ENCODE assay signal across 8 mouse cellular contexts in the genomic region with DNA sequence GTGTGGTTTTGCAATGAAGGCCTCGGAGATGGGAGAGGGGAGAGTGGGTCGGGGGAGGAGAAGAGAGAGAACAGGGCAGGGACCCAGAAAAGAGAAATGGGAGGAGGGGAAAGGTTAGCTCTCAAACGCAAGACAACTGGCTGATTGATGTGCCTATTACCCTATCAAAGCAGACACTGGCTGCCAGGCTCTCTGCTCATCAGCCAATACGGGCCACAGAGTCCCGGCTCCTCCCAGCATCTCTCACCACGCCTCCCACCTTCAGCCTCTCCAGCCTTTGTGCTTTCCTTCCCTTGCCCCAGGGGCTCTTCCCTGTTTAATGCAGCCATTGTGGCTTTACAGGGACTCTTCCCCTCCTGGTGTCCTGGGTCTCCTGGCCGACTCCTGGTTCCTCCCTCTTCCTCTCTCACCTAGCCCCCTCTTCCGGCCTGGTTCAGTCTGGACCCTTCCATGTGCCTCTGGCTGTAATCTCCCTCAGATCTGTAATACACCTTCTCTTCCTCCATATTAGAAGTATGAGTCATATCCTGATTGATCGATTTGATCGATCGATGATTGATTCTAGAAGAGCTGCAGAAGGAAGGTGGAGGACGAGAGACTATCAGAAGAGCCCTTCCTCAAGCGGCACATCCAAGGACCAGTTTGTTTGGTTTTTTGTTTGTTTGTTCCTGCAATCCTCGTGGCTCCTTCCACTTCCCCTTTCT. TPM values are rescaled to one million over a fixed set of nuclear protein-coding genes. Genes with fewer than 3 reads are reported as not detected.
DNase-seq lines count a peak whose midpoint lies in the region; ATAC-seq and TF ChIP-seq lines count a peak whose summit lies in the region.

No protein-coding gene starts in this region.

- peak overlapping the region; percentile 66 to 77 for H3K4me3 ChIP-seq in MEL (ENCODE audit: control insufficient read depth in 1 of 2, insufficient read depth in 1 of 2, low read depth in 2 of 2, low read length in 2 of 2)
- peak overlapping the region; percentile 18; the same call in 1 of the 2 replicates for H3K4me3 ChIP-seq in forebrain, embryonic 16.5 days (replicated peaks; ENCODE audit: low read length)
- H3K4me3 ChIP-seq in layer of hippocampus, adult 2 months, result peak overlapping the region; percentile 14
- no peak overlapping the region for H3K4me3 ChIP-seq in lung, embryonic 16.5 days (ENCODE audit: low read length)

- TF ChIP-seq CTCF in MEL (IDR thresholded peaks at IDR 0.05 in 2 of 3, conservative IDR thresholded peaks at IDR 0.05 in 1 of 3; ENCODE audit: control insufficient read depth in 1 of 3, insufficient read depth in 1 of 3, low read depth in 2 of 3, low read length in 3 of 3, poor library complexity in 1 of 3, severe bottlenecking in 1 of 3), result no peak
- no peak for TF ChIP-seq CTCF in layer of hippocampus, adult 2 months (conservative IDR thresholded peaks at IDR 0.05)

- no peaks in the 10 kb centered on the region for H3K79me2 ChIP-seq in MEL (ENCODE audit: control insufficient read depth, insufficient read depth, low read length, poor library complexity)

- 42% methylated on average over 14 of the region's 14 CpGs for WGBS in forebrain, embryonic 16.5 days
- 35% methylated on average over 14 of the region's 14 CpGs for WGBS in lung, embryonic 16.5 days

- H3K27ac ChIP-seq in MEL (ENCODE audit: control insufficient read depth, low read depth, low read length), result peak overlapping the region; percentile 64
- H3K27ac ChIP-seq in forebrain, embryonic 16.5 days (ENCODE audit: low read length), result peak overlapping the region; percentile 34
- H3K27ac ChIP-seq in layer of hippocampus, adult 2 months, result no peak overlapping the region
- H3K27ac ChIP-seq in lung, embryonic 16.5 days (ENCODE audit: low read length), result no peak overlapping the region

- H3K36me3 ChIP-seq in MEL (ENCODE audit: control insufficient read depth in 1 of 2, insufficient read depth in 2 of 2, low read length in 2 of 2), result peaks cover 0 to 3% of the 10 kb centered on the region in 2 experiments; a peak in 2 of 4 replicates
- no peaks in the 10 kb centered on the region for H3K36me3 ChIP-seq in forebrain, embryonic 16.5 days (ENCODE audit: control insufficient read depth, insufficient read depth)
- H3K36me3 ChIP-seq in lung, embryonic 16.5 days (ENCODE audit: control insufficient read depth, insufficient read depth, low read length), result no peaks in the 10 kb centered on the region

- peaks cover 0 to 6% of the 10 kb centered on the region in 2 experiments; a peak in 2 of 4 replicates for H3K4me1 ChIP-seq in MEL (ENCODE audit: control insufficient read depth in 1 of 2, insufficient read depth in 2 of 2, low read length in 2 of 2)
- H3K4me1 ChIP-seq in forebrain, embryonic 16.5 days (replicated peaks; ENCODE audit: control insufficient read depth, insufficient read depth, low read length), result peaks cover 6% of the 10 kb centered on the region; the same call in 1 of the 2 replicates
- H3K4me1 ChIP-seq in lung, embryonic 16.5 days (replicated peaks; ENCODE audit: control insufficient read depth, insufficient read depth, low read length), result no peaks in the 10 kb centered on the region; the same call in 1 of the 2 replicates

- peak overlapping the region; percentile 78 for H3K9ac ChIP-seq in MEL (ENCODE audit: control insufficient read depth, low read depth, low read length, poor library complexity, severe bottlenecking)
- H3K9ac ChIP-seq in forebrain, embryonic 16.5 days (replicated peaks; ENCODE audit: low read depth, low read length), result peak overlapping the region; percentile 29; the same call in 1 of the 2 replicates
- H3K9ac ChIP-seq in lung, embryonic 16.5 days (ENCODE audit: low read length), result no peak overlapping the region

- DNase-seq in MEL (ENCODE audit: low read depth, low spot score), result peak; percentile 98
- DNase-seq in brain, adult 2 months (ENCODE audit: low read depth, low spot score), result peak; percentile 74
- DNase-seq in layer of hippocampus, adult 2 months (ENCODE audit: low spot score in 2 of 2), result peak; percentile 49 to 61
- peak; percentile 92 for DNase-seq in retina, embryonic 14.5 days (ENCODE audit: low spot score)
- DNase-seq in urinary bladder, adult 2 months (ENCODE audit: low spot score), result no peak

- H3K9me3 ChIP-seq in MEL (replicated peaks; ENCODE audit: insufficient read depth, low read length), result no peaks in the 10 kb centered on the region
- H3K9me3 ChIP-seq in forebrain, embryonic 16.5 days (ENCODE audit: control insufficient read depth, low read length), result no peaks in the 10 kb centered on the region
- H3K9me3 ChIP-seq in lung, embryonic 16.5 days (ENCODE audit: control insufficient read depth, low read length), result no peaks in the 10 kb centered on the region

- H3K27me3 ChIP-seq in MEL (ENCODE audit: control insufficient read depth in 1 of 2, insufficient read depth in 2 of 2, low read length in 2 of 2), result no peaks in the 10 kb centered on the region
- H3K27me3 ChIP-seq in forebrain, embryonic 16.5 days (replicated peaks; ENCODE audit: control insufficient read depth, insufficient read depth, low read length), result no peaks in the 10 kb centered on the region
- no peaks in the 10 kb centered on the region for H3K27me3 ChIP-seq in lung, embryonic 16.5 days (ENCODE audit: control insufficient read depth, insufficient read depth, low read depth, low read length)

- H3K4me2 ChIP-seq in forebrain, embryonic 16.5 days (ENCODE audit: low read length), result peak overlapping the region; percentile 40
- peak overlapping the region; percentile 29 for H3K4me2 ChIP-seq in lung, embryonic 16.5 days (ENCODE audit: low read depth, low read length)

- no peak for TF ChIP-seq EP300 in MEL (IDR thresholded peaks at IDR 0.05; ENCODE audit: low read depth in 1 of 2, low read length in 2 of 2)

- no peak for TF ChIP-seq RAD21 in MEL (IDR thresholded peaks at IDR 0.05; ENCODE audit: low read depth, low read length)

- peak; percentile 99 for ATAC-seq in forebrain, embryonic 16.5 days
- peak; percentile 75 for ATAC-seq in hematopoietic stem cell, adult 5-6 weeks (replicated peaks in 1 of 2; ENCODE audit: insufficient read depth in 1 of 2, low FRiP score in 2 of 2, low TSS enrichment in 1 of 2, low read depth in 1 of 2, poor library complexity in 2 of 2, severe bottlenecking in 2 of 2)
- ATAC-seq in lung, embryonic 16.5 days (ENCODE audit: low read depth), result peak; percentile 87

- peak; percentile 42 to 81; a peak in 3 of 4 replicates for TF ChIP-seq POLR2A in MEL (IDR thresholded peaks at IDR 0.05; ENCODE audit: control insufficient read depth in 1 of 2, insufficient read depth in 1 of 2, low read depth in 1 of 2, low read length in 2 of 2, poor library complexity in 1 of 2)

TF ChIP-seq in MEL, 35 proteins besides CTCF, POLR2A, EP300 and RAD21 (continues in another document):
- TF ChIP-seq MAFK (IDR thresholded peaks at IDR 0.05; ENCODE audit: borderline replicate concordance, low read depth, low read length) (no peak), NELFE (IDR thresholded peaks at IDR 0.05; ENCODE audit: low read depth, low read length) (peak; percentile 82), KAT2A (conservative IDR thresholded peaks at IDR 0.05; ENCODE audit: low read depth, low read length) (no peak), SIN3A (IDR thresholded peaks at IDR 0.05; ENCODE audit: low read length) (peak; percentile 74), MAZ (IDR thresholded peaks at IDR 0.05; ENCODE audit: low read depth, low read length) (no peak), MYB (IDR thresholded peaks at IDR 0.05; ENCODE audit: low read depth, low read length) (no peak), UBTF (IDR thresholded peaks at IDR 0.05; ENCODE audit: borderline replicate concordance, insufficient read depth, low read depth, low read length) (no peak), POLR2AphosphoS5 (IDR thresholded peaks at IDR 0.05; ENCODE audit: borderline replicate concordance, low read depth, low read length) (no peak), MYC (IDR thresholded peaks at IDR 0.05; ENCODE audit: low read depth, low read length) (peak; percentile 40; the same call in 1 of the 2 replicates), TAL1 (IDR thresholded peaks at IDR 0.05; ENCODE audit: low read length) (no peak), SMC3 (IDR thresholded peaks at IDR 0.05; ENCODE audit: low read depth, low read length) (no peak), ZNF384 (IDR thresholded peaks at IDR 0.05; ENCODE audit: low read depth, low read length) (0 out of 2 replicates have a peak, but pooled peaks have one; percentile 1), ZKSCAN1 (IDR thresholded peaks at IDR 0.05; ENCODE audit: low read depth, low read length) (no peak), CHD2 (IDR thresholded peaks at IDR 0.05; ENCODE audit: low read length) (peak; percentile 83), ZC3H11A (IDR thresholded peaks at IDR 0.05; ENCODE audit: low read depth, low read length) (no peak), POLR2AphosphoS2 (IDR thresholded peaks at IDR 0.05; ENCODE audit: low read length) (peak; percentile 68; the same call in 1 of the 2 replicates), ZMIZ1 (IDR thresholded peaks at IDR 0.05; ENCODE audit: low read depth, low read length) (peak; percentile 78), GABPA (IDR thresholded peaks at IDR 0.05; ENCODE audit: low read depth, low read length) (no peak), USF1 (IDR thresholded peaks at IDR 0.05; ENCODE audit: low read depth, low read length) (no peak), TCF12 (IDR thresholded peaks at IDR 0.05; ENCODE audit: low read depth, low read length) (peak; percentile 45), MXI1 (IDR thresholded peaks at IDR 0.05; ENCODE audit: low read depth, low read length) (peak; percentile 26), HCFC1 (IDR thresholded peaks at IDR 0.05; ENCODE audit: low read depth, low read length) (0 out of 2 replicates have a peak, but pooled peaks have one; percentile 49), RCOR1 (IDR thresholded peaks at IDR 0.05; ENCODE audit: low read depth, low read length) (no peak), TBP (IDR thresholded peaks at IDR 0.05; ENCODE audit: low read depth, low read length) (peak; percentile 78), ELF1 (IDR thresholded peaks at IDR 0.05; ENCODE audit: low read depth, low read length) (0 out of 2 replicates have a peak, but pooled peaks have one; percentile 39), CHD1 (IDR thresholded peaks at IDR 0.05; ENCODE audit: low read depth, low read length) (no peak)

RNA-seq across cellular contexts. Expression of a gene that starts 8.8 kb away (rescaled TPM):
- not detected in 2 replicates for total RNA-seq in MEL (2012; rRNA removed)
- polyA plus RNA-seq in MEL (2012; ENCODE audit: insufficient read depth in 1 of 2, insufficient read length in 2 of 2, low read depth in 1 of 2, low replicate concordance in 2 of 2, missing spikeins in 1 of 2), result not detected
- 12.9 and 16.1 TPM in 2 replicates for polyA plus RNA-seq in forebrain, embryonic 16.5 days (2015; fragmentation: Nextera tagmentation; extraction: Ambion mirVana)
- total RNA-seq in hematopoietic stem cell, adult 5-6 weeks (2017), result 8.8 and 14.5 TPM in 2 replicates
- total RNA-seq in layer of hippocampus, adult 2 months (2021), result 10 to 100 TPM; 11.2 to 11.7 TPM
- polyA plus RNA-seq in lung, embryonic 16.5 days (2015; fragmentation: Nextera tagmentation; extraction: Ambion mirVana), result 83.3 and 86.2 TPM in 2 replicates
- 19.7 and 22.7 TPM in 2 replicates for polyA plus RNA-seq in urinary bladder, adult 2 months (2012; rRNA removed)

Comparison
In these comparisons a context has a peak if more than half of its experiments do, and no peak if none do; other contexts are left out.
1. H3K27ac ChIP-seq: peak in MEL (single experiment) and forebrain, embryonic 16.5 days (single experiment); none in layer of hippocampus, adult 2 months (single experiment) and lung, embryonic 16.5 days (single experiment).
2. RNA of a gene that starts 8.8 kb away (polyA plus RNA-seq): 83.3 to 86.2 TPM in lung, embryonic 16.5 days, 19.7 to 22.7 TPM in urinary bladder, adult 2 months and 12.9 to 16.1 TPM in forebrain, embryonic 16.5 days; not detected in MEL; every median in the first group is over 10 times any median in the second.
3. Peak in every context shown above with its lines, with median percentiles within 50 percentile points of each other: ATAC-seq.